Mouse (Mus musculus) heart, adult 18-20 months (tissue): ENCODE measurements around the gene Rreb1. TPM values are rescaled to one million over a fixed set of nuclear protein-coding genes. Genes with fewer than 3 reads are reported as not detected.
A peak's percentile ranks its signal among the peaks of the same experiment; 100 is the strongest.

Source experiments
- DNase-seq, 2 experiments: peaks; one replicate each; pipeline ENCODE4 v3.0.0; 2021 to 2022; ENCODE audit warnings: mixed read lengths in 1 of 2
- long read RNA-seq, 2 experiments: library from polyadenylated mRNA; stranded (forward); transcript quantifications; one replicate each; pipeline ENCODE4 v2.0.0; 2021
- total RNA-seq, 2 experiments: library from RNA; stranded (reverse); gene quantifications; 2 replicates each; pipeline ENCODE4 v1.2.3; 2021

Rreb1 gene
- total RNA-seq, result 10 to 100 TPM; 34.0 to 34.4 TPM
- long read RNA-seq, experiment 1, partial matches to known transcripts, result 3 of 5 reads
- long read RNA-seq, experiment 1, other reads (novel, unspliced or antisense), result 2 of 5 reads
- long read RNA-seq, experiment 2, partial matches to known transcripts, result 1 of 3 reads
- long read RNA-seq, experiment 2, other reads (novel, unspliced or antisense), result 2 of 3 reads

DNA sequence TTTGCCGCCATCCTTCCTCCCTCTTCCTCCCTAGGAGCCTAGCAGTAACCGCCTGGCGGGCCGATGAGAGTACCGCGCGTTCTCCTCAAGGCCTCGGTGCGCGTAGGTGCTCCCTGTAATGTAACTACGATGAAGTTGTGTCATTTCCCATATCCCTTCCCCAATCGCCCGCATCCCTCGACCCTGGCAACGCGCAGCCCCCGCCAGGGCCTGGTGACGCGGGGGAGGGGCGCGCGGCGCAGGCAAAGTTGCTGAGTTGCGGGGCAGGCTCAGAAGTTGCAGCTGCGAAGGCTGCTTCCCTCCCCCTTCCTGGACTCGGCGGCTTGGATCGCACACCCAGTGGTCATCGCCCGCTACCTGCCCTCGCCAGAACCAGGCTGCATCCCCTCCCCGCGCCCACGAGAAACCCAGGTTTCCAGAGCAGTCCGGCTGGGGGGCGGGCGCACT, at the start of gene Rreb1:
TSS of gene Rreb1 (plus strand) at position 254 of the 447 bp plus-strand sequence.
- peak; percentile 64 to 70 for DNase-seq

DNA sequence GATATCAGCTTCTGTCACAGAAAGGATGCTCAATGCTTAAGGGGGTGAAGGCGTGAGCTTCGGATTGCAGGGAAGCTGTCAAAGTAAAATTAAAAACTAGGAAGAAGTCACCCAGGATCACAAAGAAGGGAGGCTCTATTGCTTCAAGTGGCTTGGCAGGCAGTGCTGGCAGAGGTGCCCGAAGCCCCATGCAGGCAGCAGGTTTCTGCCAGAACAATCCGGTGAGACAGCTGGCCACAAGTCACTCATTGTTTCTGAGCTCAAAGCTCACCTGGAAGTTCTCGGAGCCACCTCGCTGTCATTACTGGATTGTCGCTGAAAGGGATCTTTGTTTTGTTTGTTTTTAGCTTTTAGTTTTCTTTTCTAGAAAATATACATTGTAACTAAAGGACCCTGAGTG, 49.6 kb upstream of the Rreb1 start:
- DNase-seq, result peak; percentile 36 to 41

DNA sequence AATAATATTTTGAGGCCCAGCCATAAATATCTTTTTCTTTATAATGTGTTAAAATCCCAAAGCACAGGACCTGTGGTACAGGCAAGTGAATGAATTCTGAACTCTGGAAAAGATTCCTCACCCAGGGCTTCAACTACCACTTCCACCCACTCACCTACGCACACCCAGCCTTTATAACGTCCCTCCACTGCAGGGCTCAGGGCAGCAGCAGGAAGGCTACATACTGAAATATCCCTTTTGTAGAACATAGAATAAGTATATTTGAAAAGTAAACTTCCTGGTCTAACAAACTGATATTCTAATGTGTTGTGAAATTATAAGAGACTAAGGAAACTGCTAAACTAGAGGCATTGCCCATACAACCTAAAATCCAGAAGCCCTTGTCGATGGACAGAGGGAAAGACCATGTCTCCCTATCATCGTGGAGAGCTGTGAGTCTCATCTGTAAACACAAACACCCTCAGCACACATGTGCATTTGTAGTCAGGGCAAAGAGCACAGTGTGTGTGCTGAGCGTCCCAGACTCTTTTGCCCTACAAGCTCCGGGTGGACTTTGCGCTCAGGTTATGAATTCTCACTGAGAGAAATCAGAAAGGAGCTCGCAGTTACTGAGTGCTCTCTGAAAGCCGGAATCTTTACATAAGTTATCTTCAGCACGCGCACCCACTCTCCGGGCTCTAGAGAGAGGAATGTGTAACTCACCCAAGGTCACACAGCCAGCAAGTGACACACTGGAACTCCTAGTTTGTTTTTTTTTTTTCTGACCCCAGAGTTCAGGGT, 46.1 kb upstream of the Rreb1 start:
- DNase-seq, result no peak

DNA sequence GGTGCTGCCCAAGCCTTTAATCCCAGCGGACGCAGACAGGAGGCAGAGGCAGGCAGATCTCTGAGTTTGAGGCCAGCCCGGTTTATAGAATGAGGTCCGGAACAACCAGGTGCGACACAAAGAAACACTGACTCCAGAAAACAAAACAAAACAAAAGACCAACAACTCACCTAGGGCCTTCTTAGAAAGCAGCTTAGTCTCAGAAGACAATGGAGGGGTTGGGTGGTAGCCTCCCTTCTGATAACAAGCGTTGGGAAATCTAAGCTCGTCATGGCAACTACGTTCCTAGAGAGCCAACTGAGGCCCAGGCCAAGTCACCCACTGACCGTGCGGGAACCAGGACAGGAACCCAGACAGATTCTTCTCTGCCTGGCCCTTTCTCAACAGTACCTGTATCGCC, 43.7 kb upstream of the Rreb1 start:
- no peak for DNase-seq

DNA sequence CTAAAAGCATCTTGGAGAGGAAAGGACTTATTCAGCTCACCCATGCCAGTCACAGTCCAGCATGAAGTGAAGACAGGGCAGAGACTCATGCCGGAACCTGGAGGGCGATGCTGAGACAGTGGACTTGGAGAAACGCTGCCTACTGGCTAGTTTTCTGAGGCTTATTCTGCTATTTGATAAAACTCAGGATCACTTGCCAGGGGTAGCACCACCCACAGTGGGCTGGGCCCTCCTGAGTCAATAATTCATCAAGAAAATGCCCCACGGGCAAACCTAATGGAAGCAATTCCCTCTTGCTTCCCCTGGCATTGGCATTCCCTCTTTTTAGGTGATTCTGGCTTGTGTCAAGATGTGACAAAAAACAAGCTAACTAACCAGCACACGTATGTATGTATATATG, 38.1 kb upstream of the Rreb1 start:
- DNase-seq, result no peak

DNA sequence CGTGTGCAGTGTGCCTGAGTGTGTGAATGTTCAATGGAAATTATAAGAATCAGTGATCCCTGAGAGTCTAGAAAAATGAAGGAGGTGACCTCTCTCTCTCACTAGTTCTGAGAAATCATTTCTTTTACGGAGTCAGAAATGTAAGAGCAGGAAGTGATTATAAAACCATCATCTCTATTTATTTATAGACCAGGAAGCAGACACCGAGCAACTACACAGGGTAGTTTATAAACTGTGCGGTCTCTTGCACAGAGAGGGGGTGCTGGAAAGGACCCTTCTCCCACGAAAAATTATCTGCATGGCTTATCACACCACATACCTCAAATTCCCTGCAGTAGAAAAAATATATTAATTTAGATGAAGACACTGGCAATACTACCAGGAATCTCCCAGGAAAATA, 37.4 kb upstream of the Rreb1 start:
- DNase-seq, result no peak

DNA sequence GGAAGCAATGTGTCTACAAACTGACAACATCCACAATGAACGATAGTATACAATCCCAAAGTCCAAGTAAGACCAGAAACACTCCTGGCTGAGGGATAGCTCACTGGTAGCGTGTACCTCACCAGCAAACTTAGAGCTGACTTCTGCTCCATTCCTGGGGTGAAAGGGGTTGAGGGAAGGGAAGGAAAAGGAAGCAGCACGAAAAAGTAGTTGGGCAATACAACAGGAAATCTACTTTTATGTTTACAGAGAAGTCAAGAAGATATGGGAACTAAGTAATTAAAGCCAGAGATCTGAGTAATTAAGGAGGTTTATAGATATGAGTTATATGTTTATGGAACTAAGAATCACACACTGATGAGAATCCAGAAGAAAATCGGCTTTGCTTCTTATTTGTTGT, 36.0 kb upstream of the Rreb1 start:
- no peak for DNase-seq

DNA sequence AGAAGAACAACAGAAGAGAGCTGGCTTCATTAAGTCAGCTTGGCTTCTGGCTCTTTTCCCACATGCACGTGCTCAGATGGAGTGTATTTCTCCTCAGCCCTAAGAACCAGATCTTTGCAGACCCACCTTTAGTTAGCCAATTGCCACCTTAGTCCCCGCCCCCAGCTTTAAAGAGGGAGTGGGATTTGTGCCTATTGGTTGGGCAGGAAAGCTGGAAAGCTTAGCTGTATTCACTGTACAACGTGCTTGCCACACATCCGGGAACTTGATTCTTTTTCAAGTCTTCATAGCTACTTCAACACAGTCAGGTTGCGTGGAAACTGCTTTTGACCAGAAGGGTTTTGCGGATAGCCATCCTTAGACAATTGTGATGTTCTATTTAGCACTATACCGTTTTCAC, 30.7 kb upstream of the Rreb1 start:
- no peak for DNase-seq

DNA sequence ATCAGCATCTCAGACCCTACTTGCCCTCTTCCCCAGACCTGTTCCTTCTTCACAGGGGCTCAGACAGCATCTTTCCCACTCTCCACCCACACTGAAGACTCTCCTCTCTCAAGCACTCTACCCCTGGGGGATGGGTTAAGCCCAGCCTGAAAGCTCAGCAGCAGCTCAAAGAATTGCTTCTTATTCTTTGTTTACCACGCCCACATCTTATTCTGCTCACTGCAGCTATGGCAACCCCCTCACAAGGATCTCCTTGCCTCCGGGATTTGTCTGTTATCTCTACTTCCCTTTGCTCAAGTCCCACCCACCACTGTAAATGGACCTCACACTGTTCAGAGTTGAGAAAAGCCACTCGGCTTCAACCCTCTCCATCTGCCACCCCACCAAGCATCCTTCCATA, 28.7 kb upstream of the Rreb1 start:
- DNase-seq, result no peak

DNA sequence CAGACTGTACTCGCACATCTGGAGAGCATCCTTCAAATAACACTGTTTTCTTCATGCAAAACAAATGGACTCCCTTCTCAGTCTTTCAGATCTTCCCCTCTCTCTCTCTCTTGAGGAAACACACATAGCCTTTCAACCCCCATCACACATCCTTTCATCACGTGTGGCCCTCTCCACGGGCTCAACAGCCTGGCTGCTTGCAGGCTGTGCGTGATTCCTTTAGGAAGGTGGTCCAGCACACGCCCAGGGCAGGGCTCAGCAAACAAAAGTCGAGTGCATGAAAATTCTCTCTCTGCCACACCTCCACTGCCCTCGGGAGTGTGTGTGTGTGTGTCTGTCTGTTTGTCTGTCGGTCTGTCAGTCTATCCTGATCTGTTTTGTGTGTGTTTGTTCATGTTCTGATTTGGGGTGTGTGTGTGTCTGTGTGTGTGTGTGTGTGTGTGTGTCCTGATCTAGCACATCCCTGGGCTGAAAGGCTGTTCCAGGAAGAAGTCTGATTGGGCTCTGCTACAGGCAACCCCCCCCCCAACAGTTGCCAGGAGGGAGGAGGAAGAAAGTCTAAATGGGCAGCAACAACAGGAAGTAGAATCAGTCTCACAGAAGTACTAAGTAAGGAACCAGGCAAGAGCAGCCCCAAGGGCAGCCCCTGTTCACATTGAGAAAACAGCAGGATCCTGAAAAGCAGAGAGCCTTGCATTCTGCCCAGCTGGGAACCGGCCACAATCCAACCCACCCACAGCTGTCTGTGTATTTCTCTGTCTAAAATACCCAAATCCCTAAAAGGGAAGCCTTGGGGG, 26.8 kb upstream of the Rreb1 start:
- peak; percentile 30 to 63 for DNase-seq

DNA sequence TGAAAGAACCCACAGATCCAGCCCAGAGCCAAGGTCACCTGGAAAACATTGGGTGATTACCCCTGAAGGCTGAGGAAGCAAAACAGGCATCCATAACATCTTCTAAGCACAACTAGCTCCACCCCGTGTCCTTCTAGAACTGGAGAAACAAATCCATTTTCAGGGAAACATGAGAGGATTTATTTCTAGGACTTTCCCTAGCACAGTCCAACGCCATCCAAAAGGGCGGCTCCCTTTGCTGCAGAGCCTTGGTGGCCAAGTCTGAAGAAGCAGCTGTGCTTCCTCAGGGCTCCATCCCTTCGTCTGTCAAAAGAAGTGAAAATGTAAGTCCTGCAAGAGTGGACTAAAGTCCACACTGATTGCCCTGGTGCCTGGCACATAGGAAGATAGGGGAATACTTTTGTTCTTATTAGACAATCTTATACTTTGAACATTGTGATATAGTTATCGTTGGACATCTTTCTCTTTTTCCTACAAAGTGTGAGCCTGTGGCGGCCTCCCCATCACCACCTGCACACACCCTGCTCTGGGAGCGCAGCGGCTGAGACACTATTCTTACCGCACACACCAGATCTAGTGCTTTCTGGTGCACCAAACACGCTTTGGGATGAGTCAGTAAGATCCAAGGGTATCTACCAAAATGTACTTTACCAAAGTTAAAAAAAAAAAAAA, 18.7 kb upstream of the Rreb1 start:
- no peak for DNase-seq

DNA sequence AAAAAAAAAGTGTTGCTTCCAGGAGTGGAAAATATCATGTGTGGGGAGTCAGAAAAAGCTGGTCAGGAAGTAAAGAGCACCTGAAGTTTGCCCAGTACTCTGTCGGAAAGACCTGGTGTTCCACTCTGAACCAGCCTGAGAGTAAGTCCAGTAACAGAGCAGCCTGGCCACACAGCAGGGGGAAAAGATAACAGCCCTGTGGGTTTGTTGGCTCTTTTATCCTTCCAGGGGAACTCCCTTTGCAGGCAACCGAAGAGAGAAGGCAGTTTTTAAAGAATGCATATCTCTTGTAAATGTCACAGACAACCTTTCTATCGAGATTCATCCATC, 18.2 kb upstream of the Rreb1 start:
- no peak for DNase-seq

DNA sequence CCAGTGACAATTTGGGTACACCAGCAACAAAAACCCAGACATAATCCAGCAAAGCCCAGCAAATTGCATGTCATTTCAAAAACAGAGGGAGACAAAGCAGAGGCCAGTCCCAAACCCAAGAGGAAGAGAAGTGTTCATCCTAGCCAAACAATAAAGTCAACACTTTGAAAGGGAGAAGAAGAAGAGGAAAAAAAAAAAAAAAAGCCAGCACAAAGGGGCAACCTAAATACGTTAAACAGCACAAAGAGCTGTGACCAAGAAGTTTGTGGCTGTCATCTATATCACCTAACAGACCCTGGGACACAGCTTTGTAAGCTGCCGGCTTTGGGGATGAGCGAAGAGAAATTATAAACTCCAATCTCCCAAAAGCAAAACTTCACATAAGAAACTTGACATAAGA, 17.8 kb upstream of the Rreb1 start:
- no peak for DNase-seq

DNA sequence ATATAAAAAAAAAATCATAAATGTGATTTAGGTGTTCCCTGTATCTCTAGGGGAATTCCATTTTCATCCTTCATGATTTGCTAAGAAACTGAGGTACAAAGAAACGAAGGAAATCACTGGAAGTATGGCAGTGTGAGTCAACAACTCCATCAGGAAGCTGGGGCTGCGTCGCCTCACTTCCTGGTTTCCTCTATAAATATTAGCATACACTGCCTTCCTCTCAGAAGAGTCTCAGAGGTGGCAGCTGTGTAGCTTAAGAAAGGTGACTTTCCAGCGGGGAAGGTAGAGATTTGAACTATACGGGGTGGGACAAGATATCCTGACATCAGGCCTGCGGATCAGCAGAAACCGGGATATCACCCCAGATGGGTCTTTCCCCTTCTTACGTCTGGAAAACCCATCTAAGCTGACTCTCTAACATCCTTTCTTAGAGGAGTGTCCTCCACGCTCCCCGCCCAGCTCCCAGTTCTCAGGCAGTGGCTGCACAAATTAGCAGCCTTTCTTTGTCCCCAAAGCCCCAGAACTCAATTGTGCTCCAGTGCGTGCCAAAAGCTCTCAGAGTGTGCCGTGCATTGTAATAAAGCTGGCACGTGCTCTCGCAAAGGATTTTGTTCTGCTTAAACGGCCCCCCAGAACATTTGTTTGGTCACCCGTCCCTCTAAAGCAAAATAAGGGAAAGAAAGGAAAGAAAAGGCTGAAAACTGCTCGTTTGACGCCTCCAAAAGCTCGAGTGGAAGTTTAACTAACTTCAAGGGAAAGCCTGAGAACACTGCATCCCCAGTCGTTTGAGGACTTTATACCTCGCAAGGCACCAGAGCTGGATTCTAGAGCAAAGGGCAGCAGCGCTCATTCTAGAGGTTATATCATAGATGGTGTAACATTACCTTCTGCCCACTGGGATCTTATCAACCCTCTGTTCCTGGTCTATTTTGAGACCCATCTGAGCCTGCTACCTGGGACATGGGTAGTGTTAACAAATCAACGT, 17.0 kb upstream of the Rreb1 start:
- DNase-seq, result peak; percentile 75 to 76

DNA sequence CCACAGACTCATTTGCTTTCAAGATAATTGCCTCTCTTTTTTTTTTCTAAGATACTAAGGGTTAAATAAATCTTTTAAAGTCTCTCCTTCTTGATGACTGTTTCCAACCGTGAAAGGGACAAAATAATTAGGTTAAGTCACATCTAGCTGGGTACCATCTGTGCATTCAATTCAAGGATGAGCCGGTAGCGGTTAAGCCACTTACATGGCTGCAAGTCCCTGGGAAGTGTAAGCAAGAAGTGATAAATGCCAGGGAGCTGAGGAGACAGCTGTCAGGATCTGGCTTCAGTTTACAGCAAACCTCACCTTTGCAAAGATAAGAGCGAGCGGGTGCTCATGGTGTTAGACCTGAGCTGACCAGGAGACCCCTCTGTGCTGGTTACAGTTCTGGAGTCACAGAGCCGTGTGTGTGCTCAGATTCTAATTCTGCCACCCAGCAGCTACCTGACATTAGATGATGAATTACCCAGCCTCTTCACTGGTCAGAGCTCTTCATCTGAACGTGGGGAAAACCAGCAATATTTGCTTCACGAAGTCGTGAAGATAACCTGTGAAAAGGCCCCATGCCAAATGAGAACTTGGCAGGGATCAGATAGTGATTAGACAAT, 14.3 kb upstream of the Rreb1 start:
- DNase-seq, result no peak

DNA sequence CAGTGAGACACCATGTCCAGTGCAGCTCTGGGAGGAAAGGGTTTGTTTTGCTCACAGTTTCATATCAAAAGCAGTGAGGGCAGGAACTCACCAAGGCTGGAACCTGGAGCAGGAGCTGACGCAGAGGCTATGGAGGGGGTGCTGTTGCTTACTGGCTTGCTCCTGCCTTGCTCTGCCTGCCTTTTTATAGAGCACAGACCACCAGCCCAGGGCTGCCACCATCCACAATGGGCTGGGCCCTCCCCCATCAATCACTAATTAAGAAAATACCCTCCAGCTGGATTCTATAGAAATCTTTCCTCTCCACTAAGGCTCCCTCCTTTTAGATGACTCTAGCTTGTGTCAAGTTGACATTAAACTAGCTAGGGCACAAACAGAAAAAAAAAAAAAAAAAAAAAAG, 8.4 kb upstream of the Rreb1 start:
- no peak for DNase-seq

DNA sequence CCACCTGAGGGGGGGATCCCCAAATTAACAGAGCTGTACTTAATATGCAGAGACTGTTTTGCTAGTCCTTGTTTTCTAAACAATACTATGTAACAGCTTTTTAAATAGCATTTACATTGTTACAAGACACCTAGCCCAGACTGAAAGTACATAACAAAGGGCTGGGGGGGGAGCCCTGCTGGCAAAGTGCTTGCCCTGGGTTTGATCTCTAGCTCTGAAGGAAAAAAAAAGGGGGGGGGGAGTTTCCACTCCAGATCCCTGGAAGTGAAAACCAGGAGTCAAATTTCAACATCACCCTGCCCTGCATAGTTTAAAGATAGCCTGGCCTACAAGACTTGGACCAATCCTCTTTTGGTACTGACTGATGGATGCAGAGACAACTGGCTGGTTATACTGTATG, 4.7 kb upstream of the Rreb1 start:
- DNase-seq, result no peak

DNA sequence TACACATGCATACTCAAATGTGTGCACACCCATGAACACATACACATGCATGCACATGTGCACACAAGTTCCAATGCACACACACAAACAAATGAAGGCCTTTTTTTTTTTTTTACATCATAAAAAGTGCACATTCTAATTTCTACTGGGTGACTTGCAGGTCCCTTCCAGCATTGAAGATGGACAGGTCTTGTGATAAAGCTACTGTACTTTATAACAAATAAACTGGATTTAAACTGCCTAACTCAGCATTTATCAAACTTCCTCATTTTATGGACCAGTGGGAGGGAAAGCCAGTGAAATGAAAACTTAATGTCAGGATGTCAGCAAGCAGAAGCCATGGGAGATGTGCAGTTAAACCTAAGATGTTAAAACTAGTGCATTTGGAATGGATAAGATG, 1.5 kb upstream of the Rreb1 start:
- DNase-seq, result no peak

DNA sequence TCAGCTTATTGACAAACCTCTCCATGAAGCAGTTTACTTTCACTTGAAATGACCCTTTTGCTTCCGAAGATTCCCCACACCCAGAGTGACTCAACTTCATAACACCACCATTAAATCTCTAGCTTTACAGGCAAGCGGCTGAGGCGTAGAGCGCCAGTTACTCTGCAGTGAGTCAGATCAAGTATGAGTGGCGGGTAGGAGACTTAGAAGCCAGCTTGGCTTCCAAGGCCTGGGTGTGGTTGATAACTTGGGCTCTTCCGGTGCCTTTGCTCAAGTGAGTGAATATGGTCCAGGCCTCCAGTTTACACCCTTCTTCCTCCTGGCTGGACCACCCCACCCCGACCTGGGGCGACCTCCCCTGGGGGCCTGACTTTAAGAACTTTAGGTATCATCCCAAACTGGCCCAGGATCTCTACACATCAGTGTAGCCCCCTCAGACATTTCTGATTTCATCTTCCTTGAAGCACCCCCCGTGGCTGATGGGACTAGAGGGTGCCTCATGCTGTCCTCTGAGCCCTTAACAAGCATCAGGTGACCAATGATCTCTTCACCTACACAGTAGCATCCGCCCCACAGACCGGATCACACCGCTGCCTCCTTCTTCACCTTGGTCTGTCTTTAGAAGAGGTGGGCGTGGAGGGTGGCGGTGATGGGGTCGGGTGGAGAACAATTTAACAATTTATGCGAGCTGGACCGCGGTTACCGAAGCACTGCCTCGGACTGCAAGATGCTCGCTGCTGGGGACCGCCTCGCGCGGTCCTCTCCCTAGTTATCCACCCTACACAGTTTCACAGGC, 651 bp upstream of the Rreb1 start:
- no peak for DNase-seq

DNA sequence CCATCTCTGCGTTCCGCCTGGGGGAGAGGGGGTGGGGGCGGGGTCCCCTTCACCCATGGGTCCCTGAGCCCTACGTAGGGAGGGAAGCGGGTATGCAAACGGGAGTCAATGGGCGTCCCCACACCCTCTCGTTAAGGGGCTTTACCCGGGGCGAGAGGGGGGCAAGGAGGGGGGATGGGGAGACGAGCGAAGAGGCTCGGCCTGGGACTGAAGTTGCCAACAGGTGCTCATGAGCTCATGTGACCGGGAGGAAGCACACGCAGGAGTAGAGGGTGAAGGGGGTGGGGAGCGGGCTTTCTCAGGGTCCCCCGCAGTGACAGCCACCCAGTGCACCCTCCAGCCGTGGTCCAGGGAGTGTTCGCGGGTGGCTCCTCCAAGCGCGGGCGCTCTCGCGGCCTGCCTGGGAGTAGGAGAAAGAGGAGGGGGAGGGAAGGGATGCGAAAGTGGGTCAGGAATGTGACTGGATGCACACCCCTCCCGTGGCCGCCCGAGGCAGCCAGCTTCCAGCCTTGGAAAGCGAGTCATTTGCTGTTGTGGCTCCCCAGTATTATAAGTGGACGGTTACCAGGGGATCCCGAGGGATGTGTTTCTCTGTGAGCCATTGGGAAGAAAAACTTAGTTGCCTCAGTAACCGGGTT, 513 bp downstream of the Rreb1 start:
- DNase-seq, result peak; percentile 45 to 65
